Mouse (Mus musculus): Measurements from ENCODE around the gene Catsperg1.

DNA sequence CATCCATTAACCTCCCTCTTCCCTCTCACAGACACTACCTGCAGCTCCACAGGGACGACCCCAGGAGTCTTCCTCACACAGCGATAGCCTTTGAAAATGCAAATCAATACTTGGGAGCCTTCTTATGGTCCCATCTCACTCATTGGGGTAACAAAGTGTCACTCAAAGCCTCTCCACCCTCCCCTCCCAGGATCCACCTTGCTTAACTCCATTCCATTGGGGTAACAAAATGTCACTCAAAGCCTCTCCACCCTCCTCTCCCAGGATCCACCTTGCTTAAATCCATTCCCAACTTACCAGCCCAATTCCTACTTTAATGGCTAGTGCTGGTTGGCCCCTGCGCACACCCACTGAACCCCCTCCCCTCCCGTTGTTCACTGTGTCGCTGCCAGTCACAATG lies 55.6 kb downstream of the Catsperg1 start:
- TF ChIP-seq GATA1 (IDR thresholded peaks at IDR 0.05; ENCODE audit: borderline replicate concordance, low read length) = no peak
- no peak for TF ChIP-seq FLI1 (IDR thresholded peaks at IDR 0.05; ENCODE audit: low read length)
